Mouse (Mus musculus): ENCODE results near the gene Rep15. TPM values are rescaled to one million over a fixed set of nuclear protein-coding genes. Genes with fewer than 3 reads are reported as not detected.

Rep15 gene
- polyA plus RNA-seq (2015; fragmentation: Nextera tagmentation; extraction: Ambion mirVana), result 0.60 and 1.1 TPM in 2 replicates

- Histone ChIP-seq H3K36me3 (peaks cover 61% of the 10 kb centered on the region), H3K4me2 (no peak within 1 kb of the TSS), H3K4me3 (no peak within 1 kb of the TSS), H3K9ac (no peak within 1 kb of the TSS), H3K27ac (replicated peaks) (no peak within 1 kb of the TSS), H3K9me3 (no peaks in the 10 kb centered on the region), H3K27me3 (replicated peaks) (no peaks in the 10 kb centered on the region), H3K4me1 (no peaks in the 10 kb centered on the region)
- 54% methylated on average over 13 of the region's 13 CpGs for WGBS
- ATAC-seq (ENCODE audit: extremely low read depth, insufficient number of reproducible peaks, low FRiP score, low TSS enrichment), result no peak
Measured at GRCm38 (mm10) chr6:147032303-147032925, at the start of gene Rep15. Rep15 (plus strand) TSS chr6:147032584.

- ATAC-seq (ENCODE audit: extremely low read depth, insufficient number of reproducible peaks, low FRiP score, low TSS enrichment), result peak; percentile 40; the same call in 1 of the 2 replicates
- Histone ChIP-seq H3K4me3 (no peak overlapping the region), H3K4me1 (peaks cover 70% of the 10 kb centered on the region), H3K9me3 (no peaks in the 10 kb centered on the region), H3K27ac (replicated peaks) (peak overlapping the region; percentile 54), H3K9ac (no peak overlapping the region), H3K36me3 (peaks cover 25% of the 10 kb centered on the region), H3K27me3 (replicated peaks) (no peaks in the 10 kb centered on the region), H3K4me2 (no peak overlapping the region)
- 42% methylated on average over 3 of the region's 3 CpGs for WGBS
Measured at GRCm38 (mm10) chr6:146984569-146984968, 47.8 kb upstream of the Rep15 start.

- Histone ChIP-seq H3K4me1 (peaks cover 25% of the 10 kb centered on the region), H3K27ac (replicated peaks) (no peak overlapping the region), H3K9me3 (no peaks in the 10 kb centered on the region), H3K27me3 (replicated peaks) (no peaks in the 10 kb centered on the region), H3K4me2 (no peak overlapping the region), H3K4me3 (no peak overlapping the region), H3K9ac (no peak overlapping the region), H3K36me3 (peaks cover 57% of the 10 kb centered on the region)
- WGBS, result 33% methylated on average over 5 of the region's 5 CpGs
- ATAC-seq (ENCODE audit: extremely low read depth, insufficient number of reproducible peaks, low FRiP score, low TSS enrichment), result no peak
Measured at GRCm38 (mm10) chr6:146994236-146994635, 38.1 kb upstream of the Rep15 start.

GRCm38 (mm10) chr6:146995391-146995790, 37.0 kb upstream of the Rep15 start:
- Histone ChIP-seq H3K9ac (no peak overlapping the region), H3K36me3 (peaks cover 65% of the 10 kb centered on the region), H3K4me3 (no peak overlapping the region), H3K27me3 (replicated peaks) (no peaks in the 10 kb centered on the region), H3K4me1 (peaks cover 20% of the 10 kb centered on the region), H3K4me2 (no peak overlapping the region), H3K9me3 (no peaks in the 10 kb centered on the region), H3K27ac (replicated peaks) (no peak overlapping the region)
- ATAC-seq (ENCODE audit: extremely low read depth, insufficient number of reproducible peaks, low FRiP score, low TSS enrichment), result no peak
- 63% methylated on average over 2 of the region's 2 CpGs for WGBS

GRCm38 (mm10) chr6:146995878-146996277, 36.5 kb upstream of the Rep15 start:
- Histone ChIP-seq H3K36me3 (peaks cover 66% of the 10 kb centered on the region), H3K4me2 (no peak overlapping the region), H3K27ac (replicated peaks) (no peak overlapping the region), H3K9me3 (no peaks in the 10 kb centered on the region), H3K4me3 (no peak overlapping the region), H3K4me1 (peaks cover 20% of the 10 kb centered on the region), H3K27me3 (replicated peaks) (no peaks in the 10 kb centered on the region), H3K9ac (no peak overlapping the region)
- no peak for ATAC-seq (ENCODE audit: extremely low read depth, insufficient number of reproducible peaks, low FRiP score, low TSS enrichment)
- WGBS, result 80% methylated on average over 6 of the region's 6 CpGs

GRCm38 (mm10) chr6:146997006-146997405, 35.4 kb upstream of the Rep15 start:
- no peak for ATAC-seq (ENCODE audit: extremely low read depth, insufficient number of reproducible peaks, low FRiP score, low TSS enrichment)
- peaks cover 74% of the 10 kb centered on the region for H3K36me3 ChIP-seq
- no peak overlapping the region for H3K9ac ChIP-seq
- H3K27me3 ChIP-seq (replicated peaks), result no peaks in the 10 kb centered on the region
- H3K4me3 ChIP-seq, result no peak overlapping the region
- 53% methylated on average over 6 of the region's 6 CpGs for WGBS
- H3K4me1 ChIP-seq, result peaks cover 16% of the 10 kb centered on the region
- no peak overlapping the region for H3K27ac ChIP-seq (replicated peaks)
- no peaks in the 10 kb centered on the region for H3K9me3 ChIP-seq
- H3K4me2 ChIP-seq, result no peak overlapping the region

GRCm38 (mm10) chr6:146998710-146999109, 33.7 kb upstream of the Rep15 start:
- Histone ChIP-seq H3K9me3 (no peaks in the 10 kb centered on the region), H3K4me1 (no peaks in the 10 kb centered on the region), H3K36me3 (peaks cover 81% of the 10 kb centered on the region), H3K9ac (no peak overlapping the region), H3K4me3 (no peak overlapping the region), H3K4me2 (no peak overlapping the region), H3K27ac (replicated peaks) (no peak overlapping the region), H3K27me3 (replicated peaks) (no peaks in the 10 kb centered on the region)
- ATAC-seq (ENCODE audit: extremely low read depth, insufficient number of reproducible peaks, low FRiP score, low TSS enrichment), result no peak
- WGBS, result 84% methylated on average over 4 of the region's 4 CpGs

GRCm38 (mm10) chr6:146999302-146999701, 33.1 kb upstream of the Rep15 start:
- Histone ChIP-seq H3K9me3 (no peaks in the 10 kb centered on the region), H3K4me3 (no peak overlapping the region), H3K36me3 (peaks cover 87% of the 10 kb centered on the region), H3K4me1 (no peaks in the 10 kb centered on the region), H3K27ac (replicated peaks) (no peak overlapping the region), H3K27me3 (replicated peaks) (no peaks in the 10 kb centered on the region), H3K9ac (no peak overlapping the region), H3K4me2 (no peak overlapping the region)
- 78% methylated on average over 9 of the region's 9 CpGs for WGBS
- no peak for ATAC-seq (ENCODE audit: extremely low read depth, insufficient number of reproducible peaks, low FRiP score, low TSS enrichment)

- Histone ChIP-seq H3K27ac (replicated peaks) (no peak overlapping the region), H3K4me3 (no peak overlapping the region), H3K9ac (no peak overlapping the region), H3K4me2 (no peak overlapping the region), H3K9me3 (no peaks in the 10 kb centered on the region), H3K4me1 (no peaks in the 10 kb centered on the region), H3K36me3 (peaks cover 91% of the 10 kb centered on the region), H3K27me3 (replicated peaks) (no peaks in the 10 kb centered on the region)
- ATAC-seq (ENCODE audit: extremely low read depth, insufficient number of reproducible peaks, low FRiP score, low TSS enrichment), result no peak
- 78% methylated on average over 2 of the region's 2 CpGs for WGBS
Measured at GRCm38 (mm10) chr6:146999755-147000154, 32.6 kb upstream of the Rep15 start.

GRCm38 (mm10) chr6:147008148-147008547, 24.2 kb upstream of the Rep15 start:
- no peak overlapping the region for H3K4me3 ChIP-seq
- no peak overlapping the region for H3K9ac ChIP-seq
- 60% methylated on average over 3 of the region's 3 CpGs for WGBS
- no peaks in the 10 kb centered on the region for H3K27me3 ChIP-seq (replicated peaks)
- peaks cover 7% of the 10 kb centered on the region; the same call in 1 of the 2 replicates for H3K4me1 ChIP-seq
- ATAC-seq (ENCODE audit: extremely low read depth, insufficient number of reproducible peaks, low FRiP score, low TSS enrichment), result no peak
- no peaks in the 10 kb centered on the region for H3K9me3 ChIP-seq
- H3K27ac ChIP-seq (replicated peaks), result no peak overlapping the region
- H3K4me2 ChIP-seq, result no peak overlapping the region
- H3K36me3 ChIP-seq, result peaks cover 86% of the 10 kb centered on the region

GRCm38 (mm10) chr6:147010358-147010757, 22.0 kb upstream of the Rep15 start:
- Histone ChIP-seq H3K4me1 (peaks cover 7% of the 10 kb centered on the region; the same call in 1 of the 2 replicates), H3K27me3 (replicated peaks) (no peaks in the 10 kb centered on the region), H3K36me3 (peaks cover 89% of the 10 kb centered on the region), H3K9ac (no peak overlapping the region), H3K4me3 (no peak overlapping the region), H3K9me3 (no peaks in the 10 kb centered on the region), H3K27ac (replicated peaks) (no peak overlapping the region), H3K4me2 (no peak overlapping the region)
- no peak for ATAC-seq (ENCODE audit: extremely low read depth, insufficient number of reproducible peaks, low FRiP score, low TSS enrichment)
- WGBS, result 86% methylated on average over 6 of the region's 6 CpGs

- Histone ChIP-seq H3K27ac (replicated peaks) (peak overlapping the region; percentile 25), H3K36me3 (peaks cover 89% of the 10 kb centered on the region), H3K4me2 (no peak overlapping the region), H3K9ac (no peak overlapping the region), H3K4me1 (peaks cover 7% of the 10 kb centered on the region; the same call in 1 of the 2 replicates), H3K9me3 (no peaks in the 10 kb centered on the region), H3K27me3 (replicated peaks) (no peaks in the 10 kb centered on the region), H3K4me3 (no peak overlapping the region)
- no peak for ATAC-seq (ENCODE audit: extremely low read depth, insufficient number of reproducible peaks, low FRiP score, low TSS enrichment)
- WGBS, result 83% methylated on average over 15 of the region's 15 CpGs
Measured at GRCm38 (mm10) chr6:147010811-147011520, 21.4 kb upstream of the Rep15 start.

All from heart, embryonic 13.5 days (tissue).